Mouse (Mus musculus) brain, embryonic 14.5 days (tissue): ENCODE results near the gene Gm20503.

Experiments
- CTCF ChIP-seq: fragments of 200-500 bp; IDR thresholded peaks from 2 replicates; pipeline ENCODE4 v1.5.1; 2012; ENCODE audit warnings: inconsistent platforms, mild to moderate bottlenecking, moderate library complexity, borderline replicate concordance; ENCODE audit not compliant: insufficient read depth, insufficient read length; ENCODE audit errors: extremely low read depth
- POLR2A ChIP-seq: fragments of 200-500 bp; IDR thresholded peaks from 2 replicates; pipeline ENCODE4 v1.6.1; 2012; ENCODE audit warnings: mild to moderate bottlenecking, inconsistent platforms, borderline replicate concordance; ENCODE audit not compliant: poor library complexity, insufficient read depth, insufficient read length, severe bottlenecking; ENCODE audit errors: extremely low read depth

- TF ChIP-seq CTCF (no peak), POLR2A (no peak)
These were observed 48.1 kb downstream of the Gm20503 start for GRCm38 (mm10) chr4:59051081-59051480.
